Mouse (Mus musculus): ENCODE results near the gene Sox10. TPM values are rescaled to one million over a fixed set of nuclear protein-coding genes. Genes with fewer than 3 reads are reported as not detected.

The Sox10 gene
- total and polyA plus RNA-seq, 2 experiments from 2014 or later, result 0.12 to 0.53 TPM

GRCm38 (mm10) chr15:79187819-79188218 lies 22.8 kb upstream of the Sox10 start:
- no peak overlapping the region for H3K4me3 ChIP-seq (ENCODE audit: low read depth, low read length)
- ATAC-seq (ENCODE audit: insufficient read depth, low read depth), result no peak
- 0 out of 2 replicates have a peak, but pooled peaks cover 2% of the 10 kb centered on the region for H3K4me1 ChIP-seq (ENCODE audit: control insufficient read depth, insufficient read depth)
- no peak overlapping the region for H3K27ac ChIP-seq (ENCODE audit: low read depth)
- 0 out of 2 replicates have a peak, but pooled peaks cover 4% of the 10 kb centered on the region for H3K27me3 ChIP-seq (ENCODE audit: control insufficient read depth, insufficient read depth, low read length)
- TF ChIP-seq EP300 (IDR thresholded peaks at IDR 0.05; ENCODE audit: low read depth) (no peak), CTCF (IDR thresholded peaks at IDR 0.05; ENCODE audit: low read depth) (no peak)
- H3K4me2 ChIP-seq (ENCODE audit: low read depth, low read length), result no peak overlapping the region
- H3K36me3 ChIP-seq (replicated peaks; ENCODE audit: control insufficient read depth, insufficient read depth, low read length), result no peaks in the 10 kb centered on the region
- DNase-seq (ENCODE audit: low spot score), result no peak
- WGBS, result 84% methylated on average over 8 of the region's 8 CpGs
- no peak overlapping the region for H3K9ac ChIP-seq (replicated peaks; ENCODE audit: low read depth, low read length)
- no peaks in the 10 kb centered on the region for H3K9me3 ChIP-seq (replicated peaks; ENCODE audit: control insufficient read depth, low read length)

GRCm38 (mm10) chr15:79185213-79185612 lies 20.2 kb upstream of the Sox10 start:
- no peak overlapping the region for H3K27ac ChIP-seq (ENCODE audit: low read depth)
- ATAC-seq (ENCODE audit: insufficient read depth, low read depth), result no peak

GRCm38 (mm10) chr15:79176905-79177304 lies 11.9 kb upstream of the Sox10 start:
- Histone ChIP-seq H3K27me3 (ENCODE audit: control insufficient read depth, insufficient read depth, low read length) (no peaks in the 10 kb centered on the region), H3K4me2 (ENCODE audit: low read depth, low read length) (no peak overlapping the region), H3K36me3 (replicated peaks; ENCODE audit: control insufficient read depth, insufficient read depth, low read length) (no peaks in the 10 kb centered on the region), H3K9me3 (replicated peaks; ENCODE audit: control insufficient read depth, low read length) (no peaks in the 10 kb centered on the region), H3K9ac (replicated peaks; ENCODE audit: low read depth, low read length) (no peak overlapping the region), H3K4me3 (ENCODE audit: low read depth, low read length) (no peak overlapping the region), H3K27ac (ENCODE audit: low read depth) (no peak overlapping the region), H3K4me1 (ENCODE audit: control insufficient read depth, insufficient read depth) (no peaks in the 10 kb centered on the region)
- DNase-seq (ENCODE audit: low spot score) (no peak), ATAC-seq (ENCODE audit: insufficient read depth, low read depth) (no peak)
- no peak for TF ChIP-seq CTCF (IDR thresholded peaks at IDR 0.05; ENCODE audit: low read depth)
- no peak for TF ChIP-seq EP300 (IDR thresholded peaks at IDR 0.05; ENCODE audit: low read depth)
- 75% methylated on average over 6 of the region's 6 CpGs for WGBS

More at GRCm38 (mm10) chr15:79185213-79185612, 20.2 kb upstream of the Sox10 start:
- no peak overlapping the region for H3K4me2 ChIP-seq (ENCODE audit: low read depth, low read length)
- H3K4me1 ChIP-seq (ENCODE audit: control insufficient read depth, insufficient read depth), result no peaks in the 10 kb centered on the region
- no peak overlapping the region for H3K4me3 ChIP-seq (ENCODE audit: low read depth, low read length)
- no peaks in the 10 kb centered on the region for H3K9me3 ChIP-seq (replicated peaks; ENCODE audit: control insufficient read depth, low read length)
- 0 out of 2 replicates have a peak, but pooled peaks cover 4% of the 10 kb centered on the region for H3K27me3 ChIP-seq (ENCODE audit: control insufficient read depth, insufficient read depth, low read length)
- no peaks in the 10 kb centered on the region for H3K36me3 ChIP-seq (replicated peaks; ENCODE audit: control insufficient read depth, insufficient read depth, low read length)
- 82% methylated on average over 10 of the region's 10 CpGs for WGBS
- TF ChIP-seq EP300 (IDR thresholded peaks at IDR 0.05; ENCODE audit: low read depth), result no peak
- no peak for TF ChIP-seq CTCF (IDR thresholded peaks at IDR 0.05; ENCODE audit: low read depth)
- no peak overlapping the region for H3K9ac ChIP-seq (replicated peaks; ENCODE audit: low read depth, low read length)
- no peak for DNase-seq (ENCODE audit: low spot score)

GRCm38 (mm10) chr15:79166712-79167111 lies 1.7 kb upstream of the Sox10 start:
- H3K27ac ChIP-seq (ENCODE audit: low read depth), result no peak overlapping the region
- DNase-seq (ENCODE audit: low spot score) (no peak), ATAC-seq (ENCODE audit: insufficient read depth, low read depth) (no peak)
- H3K9ac ChIP-seq (replicated peaks; ENCODE audit: low read depth, low read length), result no peak overlapping the region
- no peak overlapping the region for H3K4me3 ChIP-seq (ENCODE audit: low read depth, low read length)
- no peaks in the 10 kb centered on the region for H3K36me3 ChIP-seq (replicated peaks; ENCODE audit: control insufficient read depth, insufficient read depth, low read length)
- H3K4me1 ChIP-seq (ENCODE audit: control insufficient read depth, insufficient read depth), result no peaks in the 10 kb centered on the region
- no peaks in the 10 kb centered on the region for H3K9me3 ChIP-seq (replicated peaks; ENCODE audit: control insufficient read depth, low read length)
- H3K27me3 ChIP-seq (ENCODE audit: control insufficient read depth, insufficient read depth, low read length), result peaks cover 43% of the 10 kb centered on the region
- H3K4me2 ChIP-seq (ENCODE audit: low read depth, low read length), result no peak overlapping the region
- TF ChIP-seq CTCF (IDR thresholded peaks at IDR 0.05; ENCODE audit: low read depth) (no peak), EP300 (IDR thresholded peaks at IDR 0.05; ENCODE audit: low read depth) (no peak)
- WGBS, result 51% methylated on average over 8 of the region's 8 CpGs

GRCm38 (mm10) chr15:79164251-79164650 lies 789 bp downstream of the Sox10 start:
- Histone ChIP-seq H3K9me3 (replicated peaks; ENCODE audit: control insufficient read depth, low read length) (no peaks in the 10 kb centered on the region), H3K27ac (ENCODE audit: low read depth) (no peak overlapping the region), H3K36me3 (replicated peaks; ENCODE audit: control insufficient read depth, insufficient read depth, low read length) (no peaks in the 10 kb centered on the region), H3K9ac (replicated peaks; ENCODE audit: low read depth, low read length) (no peak overlapping the region), H3K27me3 (ENCODE audit: control insufficient read depth, insufficient read depth, low read length) (peaks cover 64% of the 10 kb centered on the region), H3K4me3 (ENCODE audit: low read depth, low read length) (peak overlapping the region; percentile 19), H3K4me1 (ENCODE audit: control insufficient read depth, insufficient read depth) (no peaks in the 10 kb centered on the region), H3K4me2 (ENCODE audit: low read depth, low read length) (no peak overlapping the region)
- ATAC-seq (ENCODE audit: insufficient read depth, low read depth) (no peak), DNase-seq (ENCODE audit: low spot score) (no peak)
- 13% methylated on average over 14 of the region's 15 CpGs for whole genome bisulfite sequencing
- TF ChIP-seq CTCF (IDR thresholded peaks at IDR 0.05; ENCODE audit: low read depth) (no peak), EP300 (IDR thresholded peaks at IDR 0.05; ENCODE audit: low read depth) (no peak)

GRCm38 (mm10) chr15:79162822-79163221 lies 2.2 kb downstream of the Sox10 start:
- H3K4me2 ChIP-seq (ENCODE audit: low read depth, low read length), result no peak overlapping the region
- H3K9ac ChIP-seq (replicated peaks; ENCODE audit: low read depth, low read length), result no peak overlapping the region
- H3K27me3 ChIP-seq (ENCODE audit: control insufficient read depth, insufficient read depth, low read length), result peaks cover 76% of the 10 kb centered on the region
- no peaks in the 10 kb centered on the region for H3K36me3 ChIP-seq (replicated peaks; ENCODE audit: control insufficient read depth, insufficient read depth, low read length)
- peak; percentile 10; the same call in 1 of the 2 replicates for TF ChIP-seq CTCF (IDR thresholded peaks at IDR 0.05; ENCODE audit: low read depth)
- no peak for TF ChIP-seq EP300 (IDR thresholded peaks at IDR 0.05; ENCODE audit: low read depth)
- no peak overlapping the region for H3K4me3 ChIP-seq (ENCODE audit: low read depth, low read length)
- 38% methylated on average over 14 of the region's 14 CpGs for WGBS
- no peak overlapping the region for H3K27ac ChIP-seq (ENCODE audit: low read depth)
- DNase-seq (ENCODE audit: low spot score) (no peak), ATAC-seq (ENCODE audit: insufficient read depth, low read depth) (no peak)
- no peaks in the 10 kb centered on the region for H3K9me3 ChIP-seq (replicated peaks; ENCODE audit: control insufficient read depth, low read length)
- no peaks in the 10 kb centered on the region for H3K4me1 ChIP-seq (ENCODE audit: control insufficient read depth, insufficient read depth)
